Mouse (Mus musculus): Measurements from ENCODE around the gene Barx1. TPM values are rescaled to one million over a fixed set of nuclear protein-coding genes. Genes with fewer than 3 reads are reported as not detected.

The Barx1 gene
- polyA plus RNA-seq, 1 experiment from 2014 or later, result 0.66 TPM

GRCm38 (mm10) chr13:48694090-48695064, 31.6 kb downstream of the Barx1 start:
- H3K9me3 ChIP-seq, result peaks cover 11% of the 10 kb centered on the region; the same call in 1 of the 2 replicates
- H3K4me1 ChIP-seq, result peaks cover 20% of the 10 kb centered on the region
- peak overlapping the region; percentile 13; the same call in 1 of the 2 replicates for H3K27ac ChIP-seq
- no peaks in the 10 kb centered on the region for H3K36me3 ChIP-seq (replicated peaks)
- DNase-seq (ENCODE audit: extremely low spot score, low spot score), result no peak
- 76% methylated on average over 27 of the region's 27 CpGs for WGBS
- H3K4me3 ChIP-seq, result no peak overlapping the region
- H3K27me3 ChIP-seq (ENCODE audit: poor library complexity, severe bottlenecking), result peaks cover 5% of the 10 kb centered on the region; the same call in 1 of the 2 replicates

- H3K27me3 ChIP-seq (ENCODE audit: poor library complexity, severe bottlenecking), result peaks cover 38% of the 10 kb centered on the region
- H3K27ac ChIP-seq, result peak overlapping the region; percentile 79
- peaks cover 18% of the 10 kb centered on the region for H3K4me1 ChIP-seq
- no peaks in the 10 kb centered on the region for H3K36me3 ChIP-seq (replicated peaks)
- H3K9me3 ChIP-seq, result no peaks in the 10 kb centered on the region
- peak overlapping the region; percentile 58 for H3K4me3 ChIP-seq
- WGBS, result under 1% methylated on average over 21 of the region's 21 CpGs
- peak; percentile 58 for DNase-seq (ENCODE audit: extremely low spot score, low spot score)
These were observed 43.7 kb downstream of the Barx1 start for GRCm38 (mm10) chr13:48706385-48706951.

- H3K27me3 ChIP-seq (ENCODE audit: poor library complexity, severe bottlenecking), result peaks cover 17% of the 10 kb centered on the region
- H3K36me3 ChIP-seq (replicated peaks), result no peaks in the 10 kb centered on the region
- H3K27ac ChIP-seq, result no peak overlapping the region
- peaks cover 11% of the 10 kb centered on the region for H3K4me1 ChIP-seq
- DNase-seq (ENCODE audit: extremely low spot score, low spot score), result no peak
- H3K4me3 ChIP-seq, result no peak overlapping the region
- H3K9me3 ChIP-seq, result no peaks in the 10 kb centered on the region
- 80% methylated on average over 2 of the region's 2 CpGs for WGBS
These were observed 49.9 kb downstream of the Barx1 start for GRCm38 (mm10) chr13:48712675-48713074.

GRCm38 (mm10) chr13:48716075-48716474, 53.3 kb downstream of the Barx1 start:
- peaks cover 15% of the 10 kb centered on the region for H3K4me1 ChIP-seq
- peaks cover 4% of the 10 kb centered on the region; the same call in 1 of the 2 replicates for H3K9me3 ChIP-seq
- WGBS, result 68% methylated on average over 4 of the region's 4 CpGs
- DNase-seq (ENCODE audit: extremely low spot score, low spot score), result no peak
- H3K4me3 ChIP-seq, result no peak overlapping the region
- peaks cover 10% of the 10 kb centered on the region; the same call in 1 of the 2 replicates for H3K27me3 ChIP-seq (ENCODE audit: poor library complexity, severe bottlenecking)
- H3K36me3 ChIP-seq (replicated peaks), result no peaks in the 10 kb centered on the region
- H3K27ac ChIP-seq, result no peak overlapping the region

Other genes with a start within 250 kb of the Barx1 start
- 4.3 and 4.9 TPM in 2 replicates for gene Zfp169, start 149.5 kb upstream of the Barx1 start, polyA plus RNA-seq (2016; fragmentation: Nextera tagmentation; extraction: Ambion mirVana)
- 2.2 and 2.5 TPM in 2 replicates for gene A830005F24Rik, start 149.4 kb upstream of the Barx1 start, polyA plus RNA-seq (2016; fragmentation: Nextera tagmentation; extraction: Ambion mirVana)
- 7.1 and 8.2 TPM in 2 replicates for gene Ptpdc1, start 37.3 kb upstream of the Barx1 start, polyA plus RNA-seq (2016; fragmentation: Nextera tagmentation; extraction: Ambion mirVana)
- 7.7 TPM in 2 replicates for gene Phf2, start 208.1 kb downstream of the Barx1 start, polyA plus RNA-seq (2016; fragmentation: Nextera tagmentation; extraction: Ambion mirVana)

Data from forebrain, embryonic 10.5 days (tissue).